Mouse (Mus musculus) right cerebral cortex, postnatal 25 days (tissue): ENCODE measurements around the gene 1700123L14Rik.
"Not testable (repeated sequence)": the region's sequence is repeated elsewhere in the genome, so short reads cannot be mapped to it uniquely, and the experiment has no call there.

Experiments
- DNase-seq: peaks from one replicate; pipeline ENCODE4 v3.0.0; 2022

Gene 1700123L14Rik

DNA sequence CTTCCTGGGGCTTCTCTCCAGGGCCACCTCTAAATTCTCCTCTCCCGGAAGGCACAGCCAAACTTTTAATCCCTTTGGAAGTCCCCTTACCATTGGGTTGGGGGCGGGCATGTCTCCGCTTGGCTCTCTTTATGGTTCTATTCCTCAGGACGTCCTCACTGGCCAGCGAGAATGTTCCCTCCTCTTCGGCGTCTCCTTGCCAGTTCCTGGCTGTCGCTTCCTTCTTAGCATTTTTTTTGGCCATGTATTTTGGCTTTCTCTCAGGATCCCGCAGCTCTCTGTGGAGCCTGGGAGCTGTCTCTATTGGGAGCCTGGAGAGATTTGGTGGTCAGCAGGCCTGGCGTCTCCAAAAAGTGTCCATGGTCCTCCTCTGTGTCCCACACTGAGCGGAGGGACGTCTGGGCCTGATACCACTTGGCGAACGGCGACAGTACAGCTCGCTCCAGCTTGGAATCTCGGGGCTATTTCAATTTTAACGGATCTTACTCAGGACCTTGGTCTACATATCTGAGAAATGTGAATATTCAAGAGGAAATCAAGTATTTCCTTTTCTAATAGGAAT is at the start of gene 1700123L14Rik:
1700123L14Rik (minus strand) TSS at position 426 of the 562 bp plus-strand sequence.
- DNase-seq, result no peak

GRCm38 (mm10) chr6:96205395-96205794 is 39.4 kb upstream of the 1700123L14Rik start:
- no peak for DNase-seq

DNA sequence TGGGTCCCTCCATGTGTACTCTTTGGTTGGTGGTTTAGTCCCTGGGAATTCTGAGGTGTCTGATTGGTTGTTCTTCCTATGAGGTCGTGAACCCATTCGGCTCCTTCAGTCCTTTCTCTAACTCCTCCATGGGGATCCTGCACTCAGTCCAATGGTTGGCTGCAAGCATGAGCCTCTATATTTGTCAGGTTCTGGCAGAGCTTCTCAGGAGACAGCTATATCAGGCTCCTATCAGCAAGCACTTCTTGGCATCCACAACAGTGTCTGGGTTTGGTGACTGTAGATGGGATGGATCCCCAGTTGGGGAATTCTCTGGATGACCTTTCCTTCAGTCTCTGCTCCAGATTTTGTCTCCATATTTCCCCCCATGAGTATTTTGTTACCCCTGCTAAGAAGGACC is 32.9 kb upstream of the 1700123L14Rik start:
- DNase-seq, result not testable (repeated sequence)

GRCm38 (mm10) chr6:96186517-96186916 is 20.5 kb upstream of the 1700123L14Rik start:
- DNase-seq, result no peak

DNA sequence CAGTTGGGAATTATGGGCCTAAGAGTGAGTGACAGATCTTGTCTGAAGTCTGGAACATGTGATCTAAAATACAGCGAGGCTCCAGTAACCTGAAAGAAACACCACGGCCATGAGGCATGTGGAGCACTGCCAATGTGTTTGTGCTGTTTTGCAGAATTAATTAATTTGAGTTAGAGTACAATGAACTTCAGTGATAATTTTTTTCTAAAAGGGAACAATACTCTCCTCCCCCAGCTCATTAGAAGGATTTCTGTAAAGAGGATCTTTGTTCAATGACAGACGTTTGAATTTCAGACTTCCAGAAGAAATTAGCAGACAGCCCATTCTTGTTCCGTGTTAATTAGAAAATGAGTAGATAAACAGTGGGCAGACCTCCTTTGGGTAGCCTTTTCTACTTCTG is 17.3 kb upstream of the 1700123L14Rik start:
- no peak for DNase-seq

GRCm38 (mm10) chr6:96178530-96178929 is 12.5 kb upstream of the 1700123L14Rik start:
- DNase-seq, result no peak

DNA sequence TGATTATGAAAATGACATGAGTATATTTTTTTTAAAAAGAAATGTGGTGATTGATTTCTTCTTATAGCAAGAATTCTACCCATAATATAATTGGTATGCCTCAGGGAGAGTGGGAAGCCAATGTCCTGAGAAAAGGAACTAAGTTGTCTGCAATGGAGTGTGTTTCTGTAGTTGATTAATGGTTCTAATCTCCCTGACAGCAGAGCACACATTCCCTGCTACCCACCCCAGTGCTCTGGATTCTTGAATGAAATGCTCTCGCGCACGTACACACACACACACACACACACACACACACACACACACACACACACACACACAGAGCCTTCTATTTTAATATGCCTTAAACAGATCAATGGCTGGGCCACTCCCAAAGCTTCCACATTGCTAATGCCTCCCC is 7.6 kb upstream of the 1700123L14Rik start:
- no peak for DNase-seq

DNA sequence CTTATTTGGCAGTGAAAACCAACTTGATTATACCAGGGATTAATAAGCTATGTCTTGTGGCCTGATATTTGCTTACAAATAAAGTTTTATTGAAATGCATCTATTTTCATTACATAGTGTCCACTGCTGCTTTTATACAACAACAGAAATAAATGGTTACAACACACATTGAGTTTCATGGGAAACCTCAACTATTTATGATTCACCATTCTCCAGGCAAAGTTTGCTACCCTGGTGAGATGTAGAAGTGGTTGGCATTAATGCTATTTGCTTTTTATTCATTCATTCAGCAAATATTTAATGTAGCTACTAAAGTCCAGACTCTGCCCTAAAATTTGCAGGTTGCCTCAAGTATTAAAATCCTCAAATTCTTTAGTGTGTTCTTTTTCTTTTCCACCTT is 988 bp upstream of the 1700123L14Rik start:
- no peak for DNase-seq

DNA sequence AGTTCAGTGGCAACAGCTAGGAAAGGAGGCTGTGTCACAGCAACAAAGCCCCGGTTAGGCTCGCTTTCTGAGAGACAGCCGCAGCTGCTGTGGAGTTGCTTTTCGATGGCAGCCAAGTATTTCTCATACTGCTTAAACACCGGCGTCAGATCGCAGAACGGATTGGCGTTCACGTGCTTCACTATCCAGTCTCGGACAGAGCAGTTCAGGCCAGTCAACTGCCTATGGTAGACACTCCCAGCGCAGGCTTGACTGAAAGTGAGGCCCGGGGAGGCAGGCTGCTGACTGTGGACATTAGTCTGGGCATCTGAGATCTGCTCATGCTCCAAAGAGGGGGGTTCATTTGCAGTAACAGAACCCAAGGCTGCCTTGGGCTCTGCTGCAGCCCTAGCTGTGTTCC is 640 bp downstream of the 1700123L14Rik start:
- DNase-seq, result peak; percentile 8

DNA sequence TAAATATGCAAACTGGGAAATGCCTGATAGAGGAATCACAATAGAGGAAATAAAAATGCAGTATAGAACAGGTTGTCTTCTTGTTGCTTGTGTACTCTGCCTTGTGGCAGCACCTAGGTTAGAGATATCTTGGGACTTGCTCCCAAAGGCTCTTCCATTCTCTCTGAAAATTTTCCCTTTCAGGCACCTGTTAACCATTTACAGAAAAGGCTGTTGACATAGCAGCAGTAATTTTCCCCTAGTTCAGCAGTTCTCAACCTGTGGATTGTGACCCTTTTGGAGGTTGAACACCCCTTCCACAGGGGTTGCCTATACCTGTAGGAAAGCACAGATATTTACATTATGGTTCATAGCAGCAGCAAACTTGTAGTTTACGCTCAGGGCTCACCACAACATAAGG is 22.7 kb downstream of the 1700123L14Rik start:
- DNase-seq, result no peak

GRCm38 (mm10) chr6:96116534-96117272 is 49.3 kb downstream of the 1700123L14Rik start:
- peak; percentile 65 for DNase-seq

DNA sequence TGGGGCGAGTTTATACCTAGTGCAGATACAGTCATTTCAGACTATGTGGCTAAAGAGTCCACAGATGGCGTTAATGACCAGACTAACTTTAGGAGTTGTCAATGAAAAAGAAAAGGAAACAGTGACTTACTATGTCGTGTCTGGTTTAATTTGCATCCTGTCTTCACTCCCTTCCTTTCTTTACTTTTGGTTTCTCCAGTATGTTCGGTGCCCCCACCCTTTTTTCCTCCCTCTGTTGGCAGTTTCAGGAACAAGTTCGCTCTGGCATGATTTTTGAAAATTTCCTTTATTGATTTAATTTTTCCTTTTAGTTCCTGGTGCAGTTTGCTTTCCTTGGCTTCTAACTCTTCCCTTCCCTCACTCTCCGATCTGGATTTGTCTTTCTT is 49.9 kb downstream of the 1700123L14Rik start:
- DNase-seq, result no peak
